Mouse (Mus musculus) embryonic stem cell, embryonic (primary cell): ENCODE data around the gene Mus81.

Source experiments
- CTCF ChIA-PET, 4 experiments: fragments of 300-600 bp in 2 of 4; fragments of 350-600 bp in 2 of 4; sonication (Branson Sonifier 250); formaldehyde crosslinking; loops; one replicate each; lab custom pipeline; 2022; ENCODE audit warnings: inconsistent platforms in 2 of 4; lab: Charles Lee
- POLR2A ChIA-PET, 4 experiments: fragments of 300-600 bp in 2 of 4; fragments of 350-600 bp in 2 of 4; sonication (Branson Sonifier 250); formaldehyde crosslinking; loops; one replicate each; lab custom pipeline; 2022; ENCODE audit warnings: antibody characterized with exemption in 4 of 4, inconsistent platforms in 1 of 4; lab: Charles Lee

The Mus81 gene

DNA sequence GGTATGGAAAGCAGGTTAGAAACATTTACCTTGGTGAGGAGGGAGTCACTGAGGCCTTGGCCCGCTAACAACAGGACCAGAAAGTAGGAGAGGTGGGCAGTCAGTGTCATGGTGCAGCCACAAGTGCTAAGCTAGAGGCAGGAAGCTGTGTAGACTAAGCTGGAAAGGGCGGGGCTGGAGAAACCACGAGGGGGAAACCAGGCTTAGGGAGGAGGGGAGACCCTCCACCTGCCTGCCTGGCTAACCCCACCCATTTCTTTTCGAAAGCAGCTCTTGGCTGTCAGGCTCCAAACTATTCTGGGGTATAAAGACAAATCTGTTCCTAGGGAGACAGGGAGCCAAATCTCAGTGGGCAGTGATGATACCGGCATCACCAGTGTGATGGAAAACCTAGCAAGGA is 19.8 kb downstream of the Mus81 start, which contains the start of gene Ctsw:
Gene Ctsw (minus strand): TSS at position 134 of the 400 bp plus-strand sequence.
- CTCF ChIA-PET: interaction anchor here in 3 of 4 experiments (0.6 to 10.5 kb wide), 6 partner anchors 11 to 319 kb away, joined by 4 to 118 read pairs (median 6); partner anchors contain the start of genes Mus81 (in 2 of the 3), Ccdc85b (in 1 of the 3) and Cfl1 (in 1 of the 3)

GRCm38 (mm10) chr19:5466916-5467500 is 21.2 kb downstream of the Mus81 start:
- CTCF ChIA-PET: interaction anchor here in 1 of 4 experiments (0.6 to 10.5 kb wide), 3 partner anchors 10 to 320 kb away, joined by 3 to 118 read pairs (median 10); partner anchors contain the start of genes Ccdc85b, Cfl1 and Mus81
- POLR2A ChIA-PET: interaction anchor here in 3 of 4 experiments (0.7 to 28.9 kb wide), 9 partner anchors 10 to 167 kb away, joined by 3 to 735 read pairs (median 8); partner anchors contain the start of genes Ccdc85b (in 2 of the 3), Cfl1 (in 2 of the 3), Mus81 (in 2 of the 3) and Drap1 (in 1 of the 3)

More for the DNA sequence above, 19.8 kb downstream of the Mus81 start, which contains the start of gene Ctsw:
- POLR2A ChIA-PET: interaction anchor here (0.6 to 28.9 kb wide), 26 partner anchors 8 to 1007 kb away, joined by 3 to 735 read pairs (median 4); partner anchors contain the start of genes Mus81 (in 4 of the 4), Ccdc85b (in 3 of the 4), Cfl1 (in 3 of the 4) and Drap1 (in 3 of the 4)

DNA sequence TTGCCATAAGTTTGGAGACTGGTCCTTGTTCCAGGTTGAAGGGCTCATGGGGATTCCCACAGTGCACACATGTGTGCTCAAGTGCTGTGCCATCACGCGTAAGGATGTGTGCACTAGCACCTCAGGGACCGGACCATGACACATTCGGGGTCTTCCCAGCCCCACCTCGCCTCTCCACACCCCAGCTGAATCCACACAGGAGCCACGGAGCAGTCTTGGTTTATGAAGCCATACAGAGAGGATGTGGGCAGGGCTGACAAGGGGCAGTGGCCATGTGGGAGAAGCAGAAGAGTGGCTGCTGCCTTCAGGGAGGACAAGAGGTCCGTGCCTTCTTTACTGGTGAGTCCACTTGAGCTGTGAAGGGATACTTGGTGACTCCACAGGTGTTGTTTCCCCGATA is 23.2 kb downstream of the Mus81 start:
- ChIA-PET POLR2A (interaction anchor here in 3 of 4 experiments (0.6 to 28.9 kb wide), 12 partner anchors 8 to 57 kb away, joined by 3 to 735 read pairs (median 7); partner anchors contain the start of genes Mus81 (in 3 of the 3), Cfl1 (in 2 of the 3), AI837181 (in 1 of the 3) and Ccdc85b (in 1 of the 3)), CTCF (interaction anchor here (0.6 to 10.5 kb wide), 9 partner anchors 10 to 167 kb away, joined by 3 to 118 read pairs (median 8); partner anchors contain the start of genes Mus81 (in 3 of the 4), Ap5b1 (in 1 of the 4), Cfl1 (in 1 of the 4) and Efemp2 (in 1 of the 4))

DNA sequence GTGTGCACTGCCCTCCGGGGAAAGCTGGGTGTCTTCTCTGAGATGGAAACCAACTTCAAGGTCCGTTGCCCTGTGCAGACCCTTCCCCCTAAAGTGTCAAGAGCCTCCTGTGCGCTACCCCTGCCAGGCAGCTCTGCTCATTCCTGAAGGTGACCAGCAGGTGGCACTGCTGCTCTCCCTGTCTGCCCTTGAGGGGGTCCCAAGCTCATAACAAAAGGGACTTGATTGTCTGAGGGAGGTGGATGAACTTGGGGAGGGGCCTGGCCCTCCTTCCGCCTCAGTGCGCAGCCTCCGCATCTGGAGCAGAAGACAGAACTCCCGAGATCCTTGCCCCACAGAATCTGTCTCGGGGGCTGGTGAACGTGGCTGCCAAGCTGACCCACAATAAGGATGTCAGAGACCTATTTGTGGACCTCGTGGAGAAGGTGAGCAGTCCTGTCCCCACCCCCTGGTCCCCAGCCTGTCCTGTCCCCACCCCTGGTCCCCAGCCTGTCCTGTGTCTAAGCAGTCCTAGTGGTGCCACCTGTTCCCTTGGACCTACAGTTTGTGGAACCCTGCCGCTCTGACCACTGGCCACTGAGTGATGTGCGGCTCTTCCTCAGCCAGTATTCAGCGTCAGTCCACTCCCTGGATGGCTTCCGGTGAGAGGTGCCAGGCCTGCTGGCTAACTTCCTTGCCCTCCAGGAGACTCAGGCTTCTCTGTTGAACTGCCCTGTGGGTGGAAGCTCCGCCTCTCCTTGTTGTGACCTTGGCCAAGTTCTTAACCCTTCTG is 24.2 kb downstream of the Mus81 start:
- CTCF ChIA-PET: interaction anchor here (0.6 to 10.5 kb wide), 60 partner anchors 8 to 410 kb away, joined by 3 to 118 read pairs (median 4); partner anchors contain the start of genes Mus81 (in 4 of the 4), AI837181 (in 1 of the 4), Ap5b1 (in 1 of the 4) and Cfl1 (in 1 of the 4)
- POLR2A ChIA-PET: interaction anchor here (0.5 to 28.9 kb wide), 57 partner anchors 10 to 986 kb away, joined by 3 to 735 read pairs (median 4); partner anchors contain the start of genes Mus81 (in 4 of the 4), Cfl1 (in 3 of the 4), Eif1ad (in 3 of the 4) and Drap1 (in 2 of the 4)

DNA sequence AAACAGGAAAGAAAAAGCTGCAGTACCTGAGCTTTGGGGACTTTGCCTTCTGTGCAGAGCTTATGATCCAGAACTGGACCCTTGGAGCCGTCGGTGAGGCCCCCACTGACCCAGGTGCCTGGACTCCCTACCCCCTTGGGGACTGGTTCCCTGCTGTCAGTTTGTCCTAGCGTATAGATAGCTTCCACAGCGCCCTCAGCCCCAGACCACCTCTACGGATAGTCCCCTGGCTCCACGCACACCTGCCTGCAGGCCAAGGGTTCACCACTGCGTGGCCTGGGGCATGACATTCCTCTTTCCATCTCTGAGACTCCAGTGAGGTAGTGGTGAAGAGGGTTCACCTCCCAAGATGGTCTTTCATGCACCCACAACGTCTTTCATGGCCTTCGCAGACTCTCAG is 25.0 kb downstream of the Mus81 start:
- ChIA-PET CTCF (interaction anchor here (0.6 to 10.5 kb wide), 51 partner anchors 9 to 409 kb away, joined by 3 to 118 read pairs (median 4); partner anchors contain the start of genes Mus81 (in 4 of the 4), AI837181 (in 1 of the 4), Ap5b1 (in 1 of the 4) and Cfl1 (in 1 of the 4)), POLR2A (interaction anchor here (0.5 to 28.9 kb wide), 47 partner anchors 10 to 985 kb away, joined by 3 to 735 read pairs (median 4); partner anchors contain the start of genes Mus81 (in 4 of the 4), Cfl1 (in 3 of the 4), Drap1 (in 2 of the 4) and Efemp2 (in 2 of the 4))

DNA sequence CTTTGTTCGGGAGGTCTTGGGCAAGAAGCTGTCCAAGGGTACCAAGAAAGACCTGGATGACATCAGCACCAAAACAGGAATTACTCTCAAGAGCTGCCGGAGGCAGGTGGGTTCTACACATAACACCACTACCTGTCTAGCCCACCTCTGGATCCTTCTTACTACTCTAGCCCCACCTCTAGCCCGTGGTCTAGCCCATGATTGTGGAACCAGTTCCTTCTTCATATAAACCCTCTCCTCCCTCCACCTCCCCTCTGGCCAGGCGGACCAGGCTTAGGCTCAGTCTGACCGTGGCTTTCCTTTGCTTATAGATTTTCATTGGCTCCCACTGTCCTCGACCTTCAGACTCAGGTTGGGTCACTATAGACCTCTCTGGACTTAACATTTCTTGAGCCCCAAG is 26.8 kb downstream of the Mus81 start:
- CTCF ChIA-PET: interaction anchor here in 2 of 4 experiments (2.2 to 10.5 kb wide), 2 partner anchors 27 kb away, joined by 13 to 118 read pairs; partner anchors contain the start of genes Mus81 (in 2 of the 2) and Cfl1 (in 1 of the 2)
- POLR2A ChIA-PET: interaction anchor here (1.0 to 28.9 kb wide), 13 partner anchors 9 to 166 kb away, joined by 3 to 735 read pairs (median 7); partner anchors contain the start of genes Mus81 (in 4 of the 4), Cfl1 (in 2 of the 4), Drap1 (in 2 of the 4) and AI837181 (in 1 of the 4)

GRCm38 (mm10) chr19:5460465-5460911 is 27.7 kb downstream of the Mus81 start, which contains the start of gene Fibp:
Gene Fibp (plus strand): TSS chr19:5460615.
- ChIA-PET CTCF (interaction anchor here (0.5 to 10.5 kb wide), 16 partner anchors 9 to 326 kb away, joined by 3 to 118 read pairs (median 4); partner anchors contain the start of genes Mus81 (in 3 of the 4), Ap5b1 (in 1 of the 4) and Cfl1 (in 1 of the 4)), POLR2A (interaction anchor here (0.5 to 28.9 kb wide), 46 partner anchors 8 to 804 kb away, joined by 3 to 735 read pairs (median 4); partner anchors contain the start of genes Mus81 (in 4 of the 4), Cfl1 (in 3 of the 4), AI837181 (in 2 of the 4) and Drap1 (in 2 of the 4))

DNA sequence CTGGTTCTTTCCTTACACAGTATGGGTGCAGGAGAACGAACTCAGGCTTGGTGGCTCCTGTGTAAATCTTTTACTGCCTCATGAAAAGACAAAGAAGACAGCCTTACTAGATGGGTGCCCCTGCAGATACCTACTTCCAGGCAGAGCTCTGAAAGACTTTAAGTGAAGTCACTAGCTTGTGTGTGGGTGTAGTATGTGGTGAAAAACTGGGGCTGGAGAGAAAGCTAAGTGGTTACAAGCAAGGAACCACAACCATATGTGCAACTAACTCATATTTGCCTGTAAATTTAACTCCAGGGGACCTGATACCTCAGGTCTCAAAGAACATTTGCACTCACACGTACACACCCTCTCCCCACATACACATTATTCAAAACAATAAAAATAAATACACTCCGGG is 28.3 kb downstream of the Mus81 start:
- CTCF ChIA-PET: interaction anchor here (0.5 to 10.5 kb wide), 13 partner anchors 10 to 327 kb away, joined by 3 to 118 read pairs (median 5); partner anchors contain the start of genes Mus81 (in 3 of the 4), Ap5b1 (in 1 of the 4) and Cfl1 (in 1 of the 4)

GRCm38 (mm10) chr19:5459019-5459418 is 29.2 kb downstream of the Mus81 start:
- ChIA-PET POLR2A (interaction anchor here in 3 of 4 experiments (0.9 to 28.9 kb wide), 11 partner anchors 9 to 92 kb away, joined by 3 to 735 read pairs (median 14); partner anchors contain the start of genes Cfl1 (in 3 of the 3), Mus81 (in 3 of the 3), Banf1 (in 1 of the 3) and Eif1ad (in 1 of the 3)), CTCF (interaction anchor here in 3 of 4 experiments (1.9 to 10.5 kb wide), 4 partner anchors 29 to 51 kb away, joined by 8 to 118 read pairs (median 12); partner anchors contain the start of genes Mus81 (in 3 of the 3), Cfl1 (in 1 of the 3) and Snx32 (in 1 of the 3))

More for the DNA sequence above, 28.3 kb downstream of the Mus81 start:
- POLR2A ChIA-PET: interaction anchor here (0.7 to 28.9 kb wide), 37 partner anchors 8 to 625 kb away, joined by 3 to 735 read pairs (median 5); partner anchors contain the start of genes Mus81 (in 4 of the 4), Cfl1 (in 3 of the 4), AI837181 (in 2 of the 4) and Drap1 (in 2 of the 4)

DNA sequence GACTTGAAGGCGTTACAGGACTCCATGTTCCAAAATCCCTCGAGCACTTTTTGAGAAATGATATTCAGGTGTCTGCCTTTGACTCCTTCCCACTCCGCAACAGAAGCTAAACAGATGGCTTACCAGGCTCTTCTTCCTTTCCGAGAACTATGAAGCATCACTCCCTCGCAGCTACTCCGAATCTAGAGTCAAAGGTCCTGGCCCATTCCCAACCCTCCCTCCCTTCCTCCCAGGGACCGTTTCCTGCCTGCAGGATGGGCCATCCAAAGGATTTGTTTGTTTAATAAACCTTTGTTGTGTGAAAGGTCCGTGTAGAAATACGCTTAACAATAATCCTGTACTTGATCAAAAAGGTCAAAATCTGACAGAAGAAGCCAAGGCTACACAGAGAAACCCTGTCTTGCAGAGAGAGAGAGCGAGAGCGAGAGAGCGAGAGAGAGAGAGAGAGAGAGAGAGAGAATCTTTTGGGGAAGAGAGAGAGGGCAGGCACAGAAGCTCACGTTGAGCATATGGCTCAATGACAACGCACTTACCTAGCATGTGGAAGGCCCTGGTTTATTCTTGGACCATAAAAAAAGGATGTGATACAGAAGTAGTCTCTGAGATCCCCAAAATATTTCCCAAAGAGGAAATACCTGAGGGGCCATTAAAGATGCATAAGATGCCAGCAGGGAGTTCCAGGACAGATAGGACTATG is 30.3 kb downstream of the Mus81 start, which contains the start of gene Ccdc85b:
Gene Ccdc85b (minus strand): TSS at position 149 of the 697 bp plus-strand sequence.
- CTCF ChIA-PET: interaction anchor here in 3 of 4 experiments (0.6 to 2.8 kb wide), 28 partner anchors 9 to 819 kb away, joined by 3 to 34 read pairs (median 6); partner anchors contain the start of genes Mus81 (in 2 of the 3), AI837181 (in 1 of the 3), Cfl1 (in 1 of the 3) and Ctsw (in 1 of the 3)

DNA sequence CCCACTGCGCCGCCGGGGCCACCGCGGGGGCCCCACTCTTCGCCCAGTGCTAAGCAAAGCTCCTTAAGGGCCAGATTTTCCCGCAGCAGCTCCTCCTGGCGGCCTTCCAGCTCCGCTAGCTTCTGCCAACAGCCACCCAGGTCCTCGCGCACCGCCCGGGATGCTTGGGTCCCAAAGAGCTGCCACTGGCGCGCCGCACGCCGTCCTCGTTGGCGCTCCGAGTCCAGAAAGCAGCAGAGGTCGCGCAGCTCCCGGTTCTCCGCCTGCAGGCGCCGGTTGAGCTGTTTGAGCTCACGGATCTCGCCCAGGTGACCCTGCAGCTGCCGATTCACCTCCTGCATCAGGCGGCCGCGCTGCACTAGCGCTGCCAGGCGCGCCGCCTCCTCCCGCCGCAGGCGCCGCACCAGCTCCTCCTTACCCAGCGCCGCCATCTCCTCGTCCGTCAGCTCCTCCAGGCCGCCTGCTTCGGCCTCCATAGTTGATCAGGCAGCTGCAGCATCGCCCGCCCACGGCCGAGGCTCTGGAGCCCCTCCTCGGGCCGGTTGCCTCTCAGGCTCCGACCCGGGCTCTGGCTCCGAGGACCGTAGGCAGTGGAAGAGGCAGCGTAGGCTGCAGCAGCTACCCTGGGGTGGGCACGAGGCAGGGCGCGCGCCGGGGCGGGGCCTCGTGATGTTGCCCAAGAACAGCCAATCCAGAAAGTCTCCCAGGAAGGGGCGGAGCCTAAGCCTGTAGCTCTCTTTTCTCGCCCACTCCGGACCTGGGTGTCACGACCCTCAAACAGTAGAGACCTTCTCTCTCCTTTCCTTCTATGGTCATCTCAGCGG is 31.1 kb downstream of the Mus81 start:
- CTCF ChIA-PET: interaction anchor here (0.5 to 2.8 kb wide), 54 partner anchors 8 to 830 kb away, joined by 3 to 34 read pairs (median 4); partner anchors contain the start of genes Mus81 (in 3 of the 4), AI837181 (in 2 of the 4), Drap1 (in 2 of the 4) and Fosl1 (in 2 of the 4)
- POLR2A ChIA-PET: interaction anchor here (0.5 to 28.9 kb wide), 134 partner anchors 8 to 685 kb away, joined by 3 to 735 read pairs (median 4); partner anchors contain the start of genes Fosl1 (in 4 of the 4), Mus81 (in 4 of the 4), AI837181 (in 3 of the 4) and Cfl1 (in 3 of the 4)

More for the DNA sequence above, 30.3 kb downstream of the Mus81 start, which contains the start of gene Ccdc85b:
- POLR2A ChIA-PET: interaction anchor here (0.5 to 28.9 kb wide), 99 partner anchors 8 to 883 kb away, joined by 3 to 735 read pairs (median 4); partner anchors contain the start of genes Mus81 (in 4 of the 4), AI837181 (in 3 of the 4), Cfl1 (in 3 of the 4) and Ctsw (in 3 of the 4)

DNA sequence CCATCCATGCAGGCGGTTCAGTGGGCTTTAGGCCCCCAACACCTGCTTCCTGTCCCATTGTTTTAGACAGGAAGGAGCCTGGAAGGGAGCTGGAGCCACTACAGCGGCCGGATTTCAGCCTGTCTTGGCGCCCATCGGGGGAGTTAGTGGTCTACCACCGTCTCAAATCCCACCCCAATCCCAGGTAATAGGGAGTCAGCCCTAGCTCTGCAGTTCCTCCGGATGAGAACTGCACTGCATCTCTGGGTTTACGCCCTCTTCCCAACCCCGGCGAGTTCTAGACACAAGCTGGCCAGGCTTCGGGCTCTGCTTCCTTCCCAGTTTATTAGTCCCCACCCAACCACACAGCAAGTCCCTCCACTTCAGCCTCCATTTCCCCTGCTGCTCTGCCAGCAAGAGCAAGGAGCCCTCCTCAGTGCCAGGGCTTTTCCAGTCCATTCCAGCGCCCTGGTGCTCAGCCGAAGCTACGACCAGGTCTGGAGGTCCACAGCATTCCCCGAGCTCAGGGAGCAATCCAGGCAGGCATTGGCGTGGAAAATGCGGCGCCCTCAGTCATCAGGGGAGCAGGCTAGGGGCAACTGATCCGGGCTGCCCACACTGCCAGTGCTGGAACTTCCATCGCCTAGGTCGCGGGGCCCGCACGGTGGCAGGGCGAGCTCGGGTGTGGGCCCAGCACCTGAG is 31.8 kb downstream of the Mus81 start:
- CTCF ChIA-PET: interaction anchor here (0.6 to 2.8 kb wide), 48 partner anchors 7 to 1868 kb away, joined by 3 to 34 read pairs (median 4); partner anchors contain the start of genes Mus81 (in 3 of the 4), AI837181 (in 2 of the 4), Drap1 (in 2 of the 4) and Fosl1 (in 2 of the 4)
- POLR2A ChIA-PET: interaction anchor here (0.5 to 28.9 kb wide), 106 partner anchors 8 to 964 kb away, joined by 3 to 735 read pairs (median 4); partner anchors contain the start of genes Fosl1 (in 4 of the 4), AI837181 (in 3 of the 4), Cfl1 (in 3 of the 4) and Ctsw (in 3 of the 4)

DNA sequence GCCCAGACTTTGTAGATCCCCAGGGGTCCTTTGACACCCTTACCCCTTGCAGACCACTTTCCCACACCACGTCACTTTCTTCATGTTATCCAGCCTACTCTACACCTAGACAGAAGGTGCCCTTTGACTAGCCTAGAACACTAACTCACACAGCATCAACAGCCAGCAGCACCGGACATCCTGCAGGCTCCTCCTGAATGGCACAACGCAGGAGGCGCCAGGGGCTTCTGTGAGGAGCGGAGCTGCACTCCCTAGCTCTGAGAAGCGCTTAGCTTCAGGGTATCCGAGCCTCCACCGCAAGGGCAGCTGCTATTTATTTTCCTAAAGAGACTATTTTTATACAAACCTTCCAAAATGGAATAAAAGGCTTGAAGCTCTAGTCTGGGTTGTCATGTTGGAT is 32.6 kb downstream of the Mus81 start:
- CTCF ChIA-PET: interaction anchor here in 2 of 4 experiments (1.0 to 2.6 kb wide), 12 partner anchors 7 to 337 kb away, joined by 3 to 13 read pairs (median 4); partner anchors contain the start of genes Fosl1 (in 2 of the 2), AI837181 (in 1 of the 2), Ap5b1 (in 1 of the 2) and Drap1 (in 1 of the 2)
- POLR2A ChIA-PET: interaction anchor here in 3 of 4 experiments (1.0 to 28.9 kb wide), 27 partner anchors 8 to 577 kb away, joined by 3 to 735 read pairs (median 16); partner anchors contain the start of genes Cfl1 (in 3 of the 3), Mus81 (in 3 of the 3), AI837181 (in 2 of the 3) and Drap1 (in 2 of the 3)
